Mouse (Mus musculus) bone marrow, adult 2 months (tissue): Measurements from ENCODE around the gene Gm28043. TPM values are rescaled to one million over a fixed set of nuclear protein-coding genes. Genes with fewer than 3 reads are reported as not detected.

Source experiments
- H3K27ac ChIP-seq: fragments of 200-500 bp; 2 replicates; pipeline ENCODE4 v1.5.1; 2012; ENCODE audit warnings: low read depth, mild to moderate bottlenecking, control low read depth, inconsistent platforms, low read length; ENCODE audit not compliant: control insufficient read depth, poor library complexity, insufficient read depth
- H3K4me1 ChIP-seq: fragments of 200-500 bp; 2 replicates; pipeline ENCODE4 v1.6.1; 2011; ENCODE audit warnings: low read length; ENCODE audit not compliant: control insufficient read depth, insufficient read depth
- H3K4me3 ChIP-seq: fragments of 200-500 bp; replicated peaks from 2 replicates; pipeline ENCODE3; 2011; ENCODE audit warnings: mild to moderate bottlenecking, low read depth, low read length, control low read depth; ENCODE audit not compliant: control insufficient read depth
- CTCF ChIP-seq: fragments of 200-500 bp; IDR thresholded peaks from 2 replicates; pipeline ENCODE4 v1.5.1; 2011; ENCODE audit warnings: low read length, control low read depth; ENCODE audit not compliant: control insufficient read depth, insufficient read depth
- POLR2A ChIP-seq: fragments of 200-500 bp; IDR thresholded peaks from 2 replicates; pipeline ENCODE4 v1.6.1; 2011; ENCODE audit warnings: low read depth, mild to moderate bottlenecking, control low read depth, low read length, borderline replicate concordance; ENCODE audit not compliant: control insufficient read depth
- WGBS: fragments of 180-500 bp; shearing (Covaris S2); methylation state at CpG from one replicate; pipeline ENCODE4 v1.1.7; 2018; 5-methylcytosine and 5-hydroxymethylcytosine counted together
- polyA plus RNA-seq: library from polyadenylated mRNA; stranded (reverse); fragments of >200 nt; gene quantifications from 2 replicates; pipeline ENCODE4 v1.2.4, GENCODE M21; 2011; ENCODE audit warnings: low replicate concordance; ENCODE audit not compliant: missing spikeins, insufficient read depth, insufficient read length

The Gm28043 gene
- polyA plus RNA-seq, 1 experiment = 6.4 TPM

GRCm38 (mm10) chr17:29679038-29679767, 64.5 kb downstream of the Gm28043 start:
- Histone ChIP-seq H3K4me1 (peaks cover 5% of the 10 kb centered on the region), H3K4me3 (peak overlapping the region; percentile 59), H3K27ac (peak overlapping the region; percentile 46; the same call in 1 of the 2 replicates)
- TF ChIP-seq POLR2A (no peak), CTCF (no peak)
- 74% methylated on average over 6 of the region's 6 CpGs for WGBS

DNA sequence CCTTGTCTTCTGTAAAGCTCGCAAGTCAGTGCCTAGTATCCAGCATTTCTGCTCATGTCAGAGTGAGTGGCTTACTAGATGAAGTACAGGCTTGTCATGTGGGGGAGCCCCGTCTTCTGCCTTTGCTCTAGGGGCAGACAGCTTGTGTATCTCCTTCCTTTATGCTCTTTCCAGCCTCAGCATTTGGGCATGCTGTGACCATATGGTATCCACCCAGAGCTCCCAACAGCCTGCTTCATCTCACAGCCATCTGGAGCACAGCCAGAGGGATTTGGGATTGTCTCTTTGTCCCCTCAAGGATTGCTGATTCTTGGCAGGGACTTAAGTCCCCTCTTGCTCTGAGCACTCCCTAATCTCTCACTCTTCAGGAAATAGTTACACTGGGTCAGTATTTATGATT, 65.5 kb downstream of the Gm28043 start:
- Histone ChIP-seq H3K4me1 (peaks cover 7% of the 10 kb centered on the region), H3K27ac (peak overlapping the region; percentile 50; the same call in 1 of the 2 replicates), H3K4me3 (no peak overlapping the region)
- TF ChIP-seq POLR2A = no peak
- TF ChIP-seq CTCF = no peak
- 88% methylated on average over 2 of the region's 2 CpGs for WGBS

DNA sequence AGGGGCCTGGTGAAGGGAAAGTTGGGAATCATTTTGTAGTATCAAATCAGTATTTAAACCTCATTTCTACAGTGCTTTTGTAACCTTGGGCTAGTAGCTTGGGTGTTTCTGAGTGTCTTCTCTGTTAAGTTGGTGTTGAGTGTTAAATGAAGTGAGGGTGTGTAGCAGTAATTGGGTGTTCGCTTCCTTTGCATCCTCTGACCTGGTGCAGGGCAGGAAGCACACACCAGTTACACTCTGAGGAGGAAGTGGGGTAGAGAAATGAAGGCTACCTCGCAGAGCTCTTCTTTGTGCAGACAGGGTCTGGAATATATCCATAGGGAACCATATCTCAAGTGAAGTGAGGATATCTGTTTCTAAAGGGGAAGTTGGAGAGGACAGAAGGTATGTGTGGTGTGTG, 66.2 kb downstream of the Gm28043 start:
- TF ChIP-seq POLR2A (no peak), CTCF (no peak)
- Histone ChIP-seq H3K27ac (peak overlapping the region; percentile 50; the same call in 1 of the 2 replicates), H3K4me1 (peaks cover 7% of the 10 kb centered on the region), H3K4me3 (no peak overlapping the region)
- WGBS = 37% methylated on average over 2 of the region's 2 CpGs

- peak overlapping the region; percentile 50; the same call in 1 of the 2 replicates for H3K27ac ChIP-seq
- WGBS = 87% methylated on average over 9 of the region's 9 CpGs
- TF ChIP-seq POLR2A = no peak
- TF ChIP-seq CTCF = peak; percentile 21; the same call in 1 of the 2 replicates
Observed at GRCm38 (mm10) chr17:29681669-29682068, 67.0 kb downstream of the Gm28043 start.

GRCm38 (mm10) chr17:29682261-29682660, 67.6 kb downstream of the Gm28043 start:
- Histone ChIP-seq H3K4me1 (peaks cover 8% of the 10 kb centered on the region), H3K27ac (no peak overlapping the region), H3K4me3 (no peak overlapping the region)
- 93% methylated on average over 7 of the region's 7 CpGs for WGBS
- TF ChIP-seq POLR2A (no peak), CTCF (no peak)

More at GRCm38 (mm10) chr17:29681669-29682068, 67.0 kb downstream of the Gm28043 start:
- peaks cover 7% of the 10 kb centered on the region for H3K4me1 ChIP-seq
- no peak overlapping the region for H3K4me3 ChIP-seq

DNA sequence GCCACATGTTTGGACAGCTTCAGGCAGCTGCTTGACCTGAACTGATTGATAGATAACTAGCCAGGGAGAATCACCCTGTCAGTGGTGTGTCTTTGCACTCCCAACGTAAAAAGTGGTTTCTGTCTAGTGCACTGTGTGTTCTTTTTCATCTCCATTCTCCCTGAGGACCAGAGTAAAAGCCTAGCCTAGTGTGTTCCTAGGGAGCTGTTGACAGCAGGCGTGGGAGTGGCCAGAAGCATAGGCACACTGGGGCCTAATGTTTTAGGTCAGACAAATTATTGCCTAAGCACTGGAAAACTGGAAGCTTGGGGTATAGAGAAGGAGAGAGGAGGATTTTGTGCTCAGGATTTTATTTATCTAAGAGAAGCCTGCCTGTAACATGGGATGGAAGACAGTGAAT, 68.5 kb downstream of the Gm28043 start:
- no peak overlapping the region for H3K4me3 ChIP-seq
- TF ChIP-seq POLR2A (no peak), CTCF (no peak)
- H3K4me1 ChIP-seq = peaks cover 10% of the 10 kb centered on the region
- no peak overlapping the region for H3K27ac ChIP-seq
- 93% methylated on average over 2 of the region's 2 CpGs for WGBS

- 70% methylated on average over 4 of the region's 4 CpGs for WGBS
- TF ChIP-seq CTCF (no peak), POLR2A (no peak)
- Histone ChIP-seq H3K4me3 (no peak overlapping the region), H3K27ac (peak overlapping the region; percentile 33; the same call in 1 of the 2 replicates), H3K4me1 (peaks cover 10% of the 10 kb centered on the region)
Observed at GRCm38 (mm10) chr17:29684275-29684674, 69.6 kb downstream of the Gm28043 start.

DNA sequence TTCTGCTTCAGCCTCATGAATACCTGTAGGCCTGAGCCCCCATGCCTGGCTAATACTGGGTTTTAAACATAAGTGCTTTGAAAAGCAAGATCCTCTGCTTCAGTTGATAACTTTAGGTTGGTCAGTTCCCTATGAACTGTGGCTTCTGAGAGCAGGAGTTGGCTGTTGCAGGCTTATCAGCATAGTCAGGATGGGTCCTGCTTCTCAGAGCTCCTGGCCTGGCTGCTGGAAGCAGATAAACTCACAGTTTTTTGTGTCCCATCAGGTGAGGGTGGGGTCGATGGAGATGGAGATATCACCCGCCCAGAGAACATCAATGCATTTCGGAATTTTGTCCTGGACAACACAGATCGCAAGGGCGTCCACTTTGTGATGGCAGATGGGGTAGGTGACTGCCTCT, 72.1 kb downstream of the Gm28043 start:
- H3K4me1 ChIP-seq = peaks cover 7% of the 10 kb centered on the region
- WGBS = 67% methylated on average over 5 of the region's 5 CpGs
- TF ChIP-seq CTCF (no peak), POLR2A (no peak)
- H3K4me3 ChIP-seq = no peak overlapping the region
- peak overlapping the region; percentile 34; the same call in 1 of the 2 replicates for H3K27ac ChIP-seq
